Mouse (Mus musculus) embryonic facial prominence, embryonic 13.5 days (tissue): ENCODE results near the gene Cd59a. TPM values are rescaled to one million over a fixed set of nuclear protein-coding genes. Genes with fewer than 3 reads are reported as not detected.

Experiments
- ATAC-seq: fragments of 200-750 bp; cut with Nextera tagmentation; 2 replicates; pipeline ENCODE4 v1.8.0; 2017; ENCODE audit warnings: low read depth; ENCODE audit not compliant: insufficient number of reproducible peaks, insufficient read depth, low FRiP score, low TSS enrichment
- H3K27ac ChIP-seq: fragments of 300-500 bp; sonication (generic); 2 replicates; pipeline ENCODE4 v1.5.1; 2015; ENCODE audit warnings: moderate library complexity, mild to moderate bottlenecking, inconsistent platforms
- H3K27me3 ChIP-seq: fragments of 300-500 bp; sonication (generic); 2 replicates; pipeline ENCODE4 v1.6.1; 2015; ENCODE audit warnings: mild to moderate bottlenecking, inconsistent platforms
- H3K36me3 ChIP-seq: fragments of 300-500 bp; sonication (generic); 2 replicates; pipeline ENCODE4 v1.6.1; 2015; ENCODE audit warnings: mild to moderate bottlenecking, inconsistent platforms
- H3K4me1 ChIP-seq: fragments of 300-500 bp; sonication (generic); 2 replicates; pipeline ENCODE4 v1.6.1; 2015; ENCODE audit warnings: inconsistent platforms
- H3K4me2 ChIP-seq: fragments of 300-500 bp; sonication (generic); 2 replicates; pipeline ENCODE4 v1.6.1; 2015; ENCODE audit warnings: moderate library complexity, mild to moderate bottlenecking, inconsistent platforms
- H3K4me3 ChIP-seq: fragments of 300-500 bp; sonication (generic); 2 replicates; pipeline ENCODE4 v1.5.1; 2015; ENCODE audit warnings: mild to moderate bottlenecking, inconsistent platforms
- H3K9ac ChIP-seq: fragments of 300-500 bp; sonication (generic); 2 replicates; pipeline ENCODE4 v1.6.1; 2015; ENCODE audit warnings: mild to moderate bottlenecking, inconsistent platforms
- H3K9me3 ChIP-seq: fragments of 300-500 bp; sonication (generic); 2 replicates; pipeline ENCODE4 v1.6.1; 2016; ENCODE audit warnings: inconsistent platforms
- WGBS: fragments of 180-500 bp; shearing (Covaris S2); methylation state at CpG from one replicate; pipeline ENCODE4 v1.1.7; 2015; ENCODE audit warnings: mixed read lengths; 5-methylcytosine and 5-hydroxymethylcytosine counted together
- polyA plus RNA-seq: library from polyadenylated mRNA; unstranded; fragments of >200 nt; fragmentation: Nextera tagmentation; extraction: Ambion mirVana; gene quantifications from 2 replicates; pipeline ENCODE4 v1.2.1, GENCODE M21; 2015

Gene Cd59a
- polyA plus RNA-seq, 1 experiment from 2014 or later = 24.1 TPM

- H3K4me1 ChIP-seq = no peaks in the 10 kb centered on the region
- H3K9ac ChIP-seq = no peak overlapping the region
- no peaks in the 10 kb centered on the region for H3K36me3 ChIP-seq
- ATAC-seq = no peak
- no peak overlapping the region for H3K4me3 ChIP-seq
- no peak overlapping the region for H3K27ac ChIP-seq
- WGBS = 72% methylated on average over 4 of the region's 4 CpGs
- H3K27me3 ChIP-seq = no peaks in the 10 kb centered on the region
- H3K9me3 ChIP-seq = no peaks in the 10 kb centered on the region
- no peak overlapping the region for H3K4me2 ChIP-seq
These were observed 52.4 kb downstream of the Cd59a start for GRCm38 (mm10) chr2:104147910-104148561.

DNA sequence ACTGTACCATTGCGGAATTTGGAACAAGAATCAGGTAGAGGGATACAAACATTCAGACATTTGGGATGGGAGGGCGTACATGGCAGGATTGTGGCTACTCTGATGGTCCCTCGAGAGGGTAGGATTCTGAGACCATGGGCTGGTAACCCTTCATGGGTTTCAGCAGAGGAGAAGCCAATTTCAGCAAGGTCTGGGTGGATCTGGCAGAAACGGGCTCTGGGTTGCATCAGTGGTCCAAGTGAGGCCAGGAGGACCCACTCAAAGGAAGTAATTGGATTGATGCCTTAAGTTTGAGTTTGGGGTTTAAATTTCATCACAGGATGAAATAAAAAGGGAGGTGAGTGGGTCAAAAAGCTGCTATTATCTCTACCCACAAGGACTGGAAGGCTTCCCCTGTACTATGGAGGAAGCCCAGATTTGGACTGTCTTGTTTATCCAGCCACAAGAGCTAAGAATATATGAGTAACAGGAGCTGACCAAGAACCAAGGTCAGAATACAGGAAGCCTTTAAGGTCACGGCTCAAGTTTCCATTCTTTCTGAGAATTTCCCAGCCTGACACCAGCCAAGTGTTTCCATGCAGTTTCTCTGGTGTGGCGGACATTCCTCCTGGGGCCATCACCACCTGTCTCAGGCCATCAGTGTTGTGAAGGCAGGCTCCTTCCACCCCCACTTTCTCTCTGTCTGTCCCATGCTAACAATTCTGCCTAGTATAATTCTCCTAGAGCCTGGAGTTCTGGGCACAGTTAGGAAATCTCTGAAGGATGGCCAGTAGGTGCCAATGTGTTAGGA is 55.2 kb downstream of the Cd59a start:
- no peak overlapping the region for H3K4me3 ChIP-seq
- H3K27me3 ChIP-seq = no peaks in the 10 kb centered on the region
- 71% methylated on average over 6 of the region's 6 CpGs for WGBS
- no peak overlapping the region for H3K4me2 ChIP-seq
- no peak overlapping the region for H3K27ac ChIP-seq
- ATAC-seq = no peak
- no peaks in the 10 kb centered on the region for H3K36me3 ChIP-seq
- H3K9ac ChIP-seq = no peak overlapping the region
- H3K4me1 ChIP-seq = no peaks in the 10 kb centered on the region
- no peaks in the 10 kb centered on the region for H3K9me3 ChIP-seq

DNA sequence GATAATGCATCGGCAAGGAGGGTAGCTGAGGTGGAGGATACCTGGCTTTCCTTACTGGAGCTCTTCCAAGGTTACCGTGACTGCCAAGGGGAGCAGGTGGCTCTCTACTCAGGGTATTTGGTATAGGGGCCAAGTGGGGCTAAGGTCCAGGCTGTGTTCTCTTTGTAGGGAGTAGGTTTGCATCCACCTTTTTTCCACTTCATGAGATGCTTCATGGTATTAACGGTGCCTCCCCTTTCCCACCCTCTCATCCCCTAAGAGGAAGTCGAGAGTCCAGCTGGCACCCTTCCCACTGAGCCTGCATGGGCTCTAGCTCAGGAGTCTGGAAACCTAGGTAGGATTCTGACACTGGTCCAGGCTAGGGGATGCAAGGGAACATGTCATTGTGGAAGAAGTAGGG is 57.7 kb downstream of the Cd59a start:
- H3K4me1 ChIP-seq = no peaks in the 10 kb centered on the region
- no peaks in the 10 kb centered on the region for H3K9me3 ChIP-seq
- ATAC-seq = no peak
- no peak overlapping the region for H3K27ac ChIP-seq
- WGBS = 86% methylated on average over 4 of the region's 4 CpGs
- no peak overlapping the region for H3K4me3 ChIP-seq
- H3K9ac ChIP-seq = no peak overlapping the region
- no peaks in the 10 kb centered on the region for H3K36me3 ChIP-seq
- no peak overlapping the region for H3K4me2 ChIP-seq
- H3K27me3 ChIP-seq = no peaks in the 10 kb centered on the region

DNA sequence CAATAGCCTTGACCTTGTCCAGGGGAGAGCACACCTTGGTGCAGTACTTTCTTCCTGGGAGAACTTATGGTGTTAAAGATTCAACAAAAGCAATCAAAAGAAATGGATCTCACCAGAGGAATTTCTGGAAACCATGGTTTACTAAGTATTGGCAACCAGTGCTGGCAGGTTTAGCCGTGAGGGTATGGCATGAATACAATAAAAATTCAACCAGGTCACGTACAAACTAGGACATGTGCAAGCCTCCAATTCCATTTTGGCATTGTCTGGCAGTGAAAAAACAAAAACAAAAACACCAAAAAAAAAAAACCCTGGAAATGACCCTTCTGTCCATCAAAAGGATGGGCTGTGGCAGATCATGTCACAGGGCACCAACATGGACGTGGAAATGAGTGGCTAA is 58.3 kb downstream of the Cd59a start:
- Histone ChIP-seq H3K4me1 (no peaks in the 10 kb centered on the region), H3K4me2 (no peak overlapping the region), H3K9ac (no peak overlapping the region), H3K27me3 (no peaks in the 10 kb centered on the region), H3K27ac (no peak overlapping the region), H3K36me3 (no peaks in the 10 kb centered on the region), H3K9me3 (no peaks in the 10 kb centered on the region), H3K4me3 (no peak overlapping the region)
- ATAC-seq = no peak
- WGBS = 80% methylated on average over 3 of the region's 3 CpGs

GRCm38 (mm10) chr2:104157831-104158230 is 62.2 kb downstream of the Cd59a start:
- H3K27ac ChIP-seq = no peak overlapping the region; the same call in 1 of the 2 replicates
- no peaks in the 10 kb centered on the region for H3K27me3 ChIP-seq
- H3K4me2 ChIP-seq = no peak overlapping the region
- no peak for ATAC-seq
- H3K9me3 ChIP-seq = no peaks in the 10 kb centered on the region
- no peak overlapping the region for H3K4me3 ChIP-seq
- no peaks in the 10 kb centered on the region for H3K4me1 ChIP-seq
- H3K9ac ChIP-seq = no peak overlapping the region
- H3K36me3 ChIP-seq = no peaks in the 10 kb centered on the region
- WGBS = 60% methylated on average over 4 of the region's 4 CpGs

DNA sequence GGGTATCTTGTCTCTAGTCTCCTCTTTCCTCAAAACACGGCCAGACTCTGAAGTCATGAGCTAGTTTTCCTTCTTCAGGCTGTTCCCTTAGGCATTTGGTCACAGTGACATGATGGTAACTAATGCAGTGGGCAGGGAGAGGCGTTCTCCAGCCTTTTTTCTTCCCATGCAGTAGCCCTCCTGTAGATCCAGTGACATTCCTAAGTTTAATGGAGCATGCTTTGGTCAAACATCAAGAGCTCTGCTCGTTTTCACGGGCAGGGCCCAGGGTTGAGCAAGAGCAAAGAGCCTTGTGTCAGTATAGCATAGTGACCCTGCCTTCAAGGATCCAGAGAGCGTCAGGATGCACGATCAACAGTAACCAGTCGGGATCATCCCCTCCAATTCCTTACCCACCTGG is 67.8 kb downstream of the Cd59a start:
- no peaks in the 10 kb centered on the region for H3K36me3 ChIP-seq
- ATAC-seq = no peak
- H3K4me1 ChIP-seq = no peaks in the 10 kb centered on the region
- H3K27ac ChIP-seq = no peak overlapping the region
- no peak overlapping the region for H3K4me2 ChIP-seq
- H3K9ac ChIP-seq = no peak overlapping the region
- H3K27me3 ChIP-seq = no peaks in the 10 kb centered on the region
- no peak overlapping the region for H3K4me3 ChIP-seq
- 78% methylated on average over 7 of the region's 7 CpGs for WGBS
- no peaks in the 10 kb centered on the region for H3K9me3 ChIP-seq

GRCm38 (mm10) chr2:104163978-104164487 is 68.4 kb downstream of the Cd59a start:
- Histone ChIP-seq H3K27me3 (no peaks in the 10 kb centered on the region), H3K4me1 (no peaks in the 10 kb centered on the region), H3K36me3 (no peaks in the 10 kb centered on the region), H3K27ac (no peak overlapping the region), H3K4me3 (no peak overlapping the region), H3K9me3 (no peaks in the 10 kb centered on the region), H3K9ac (no peak overlapping the region), H3K4me2 (no peak overlapping the region)
- ATAC-seq = no peak
- WGBS = 87% methylated on average over 4 of the region's 4 CpGs

Other genes starting within 250 kb of the Cd59a start
- 13.0 and 14.0 TPM in 2 replicates for gene Lmo2, start 137.8 kb upstream of the Cd59a start, polyA plus RNA-seq
- 54.3 and 61.1 TPM in 2 replicates for gene Fbxo3, start 68.1 kb upstream of the Cd59a start, polyA plus RNA-seq
- 2.9 and 3.1 TPM in 2 replicates for gene 4931422A03Rik, start 67.4 kb upstream of the Cd59a start, polyA plus RNA-seq
- 0.13 TPM in 1 of 2 replicates, not detected in the other for gene Gm10912, start 30.0 kb upstream of the Cd59a start, polyA plus RNA-seq
- gene Gm10799, start 27.3 kb upstream of the Cd59a start, polyA plus RNA-seq = not detected in 2 replicates
- gene Cd59b, start 26.0 kb upstream of the Cd59a start, polyA plus RNA-seq = 5.0 and 8.1 TPM in 2 replicates
- gene A930018P22Rik, start 27.0 kb downstream of the Cd59a start, polyA plus RNA-seq = not detected in 2 replicates